Mouse (Mus musculus) liver, embryonic 13.5 days (tissue): ENCODE measurements at regions not wholly inside any gene's neighbourhood (a gene's known extent, or its start where the extent isn't known, plus 50 kb on each side); places are given as distances from the start of the nearest gene placed in this dataset.
"Not testable (repeated sequence)": the region's sequence is repeated elsewhere in the genome, so short reads cannot be mapped to it uniquely, and the experiment has no call there.

Experiments used
- ATAC-seq: fragments of 200-750 bp; cut with Nextera tagmentation; 2 replicates; pipeline ENCODE4 v1.8.0; 2017; ENCODE audit warnings: low read depth, mild to moderate bottlenecking, moderate number of reproducible peaks, moderate library complexity
- DNase-seq: peaks from one replicate; pipeline ENCODE4 v3.0.0; 2022
- H3K27ac ChIP-seq: fragments of 300-500 bp; sonication (generic); 2 replicates; pipeline ENCODE4 v1.5.1; 2015; ENCODE audit warnings: moderate library complexity, mild to moderate bottlenecking, inconsistent platforms
- H3K27me3 ChIP-seq: fragments of 300-500 bp; sonication (generic); 2 replicates; pipeline ENCODE4 v1.6.1; 2015; ENCODE audit warnings: mild to moderate bottlenecking, inconsistent platforms
- H3K36me3 ChIP-seq: fragments of 300-500 bp; sonication (generic); 2 replicates; pipeline ENCODE4 v1.6.1; 2015; ENCODE audit warnings: mild to moderate bottlenecking, inconsistent platforms
- H3K4me1 ChIP-seq: fragments of 300-500 bp; sonication (generic); replicated peaks from 2 replicates; pipeline ENCODE4 v1.6.1; 2015; ENCODE audit warnings: inconsistent platforms
- H3K4me2 ChIP-seq: fragments of 300-500 bp; sonication (generic); 2 replicates; pipeline ENCODE4 v1.6.1; 2015; ENCODE audit warnings: inconsistent platforms, mild to moderate bottlenecking, moderate library complexity
- H3K4me3 ChIP-seq: fragments of 300-500 bp; sonication (generic); replicated peaks from 2 replicates; pipeline ENCODE4 v1.5.1; 2015; ENCODE audit warnings: mild to moderate bottlenecking, inconsistent platforms
- H3K9ac ChIP-seq: fragments of 300-500 bp; sonication (generic); 2 replicates; pipeline ENCODE4 v1.6.1; 2015; ENCODE audit warnings: mild to moderate bottlenecking, inconsistent platforms
- H3K9me3 ChIP-seq: fragments of 300-500 bp; sonication (generic); replicated peaks from 2 replicates; pipeline ENCODE4 v1.6.1; 2016; ENCODE audit warnings: inconsistent platforms
- WGBS: fragments of 180-500 bp; shearing (Covaris S2); methylation state at CpG from one replicate; pipeline ENCODE4 v1.1.7; 2015; ENCODE audit not compliant: insufficient replicate concordance; 5-methylcytosine and 5-hydroxymethylcytosine counted together

DNA sequence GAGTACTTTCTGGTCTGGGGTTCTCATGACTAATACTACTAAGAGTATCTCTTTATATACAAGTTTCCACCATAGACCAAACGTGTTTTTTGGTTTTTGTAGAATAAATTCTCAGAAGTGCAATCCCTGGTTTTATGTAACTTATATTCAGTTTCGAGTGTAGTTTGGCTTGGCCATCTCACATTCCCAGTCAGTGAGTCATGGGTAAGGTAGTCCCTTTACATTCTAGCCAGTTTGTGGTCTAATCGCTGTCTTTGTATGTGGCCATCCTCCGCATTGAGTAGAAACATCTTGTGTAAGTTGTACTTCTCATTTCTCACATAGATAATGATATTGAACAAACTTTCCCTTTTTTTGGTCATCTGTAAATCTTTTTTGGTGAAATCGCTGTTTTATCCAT, 88.3 kb downstream of the Anxa5 start:
- no peak overlapping the region for H3K4me2 ChIP-seq
- H3K9ac ChIP-seq = no peak overlapping the region
- DNase-seq = no peak
- ATAC-seq = no peak
- no peaks in the 10 kb centered on the region for H3K4me1 ChIP-seq
- H3K27me3 ChIP-seq = no peaks in the 10 kb centered on the region
- H3K9me3 ChIP-seq = no peaks in the 10 kb centered on the region
- 65% methylated on average over 5 of the region's 5 CpGs for WGBS
- no peaks in the 10 kb centered on the region for H3K36me3 ChIP-seq
- no peak overlapping the region for H3K27ac ChIP-seq
- no peak overlapping the region for H3K4me3 ChIP-seq

DNA sequence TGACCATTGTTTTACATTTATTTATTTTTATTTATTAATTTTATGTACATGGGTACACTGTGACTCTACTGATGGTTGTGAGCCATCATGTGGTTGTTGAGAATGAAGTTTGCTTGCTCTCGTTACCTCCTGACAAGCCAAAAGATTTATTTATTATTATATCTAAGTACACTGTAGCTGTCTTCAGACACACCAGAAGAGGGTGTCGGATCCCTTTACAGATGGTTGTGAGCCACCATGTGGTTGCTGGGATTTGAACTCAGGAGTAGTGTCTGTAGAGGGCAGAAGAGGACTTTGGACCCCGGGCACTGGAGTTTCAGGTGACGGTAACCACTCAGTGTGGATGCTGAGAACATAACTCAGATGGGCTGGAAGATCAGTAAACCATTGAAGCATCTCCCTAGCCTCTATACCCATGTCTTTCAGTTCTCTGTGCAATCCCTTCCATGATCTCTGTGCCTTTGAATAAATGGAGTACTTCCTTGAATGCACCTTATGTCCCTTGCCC, 92.2 kb downstream of the Anxa5 start:
- ATAC-seq (no peak), DNase-seq (no peak)
- WGBS = 72% methylated on average over 4 of the region's 4 CpGs
- Histone ChIP-seq H3K36me3 (no peaks in the 10 kb centered on the region), H3K4me3 (no peak overlapping the region), H3K27ac (no peak overlapping the region), H3K4me2 (no peak overlapping the region), H3K9me3 (no peaks in the 10 kb centered on the region), H3K9ac (no peak overlapping the region), H3K4me1 (no peaks in the 10 kb centered on the region), H3K27me3 (no peaks in the 10 kb centered on the region)

DNA sequence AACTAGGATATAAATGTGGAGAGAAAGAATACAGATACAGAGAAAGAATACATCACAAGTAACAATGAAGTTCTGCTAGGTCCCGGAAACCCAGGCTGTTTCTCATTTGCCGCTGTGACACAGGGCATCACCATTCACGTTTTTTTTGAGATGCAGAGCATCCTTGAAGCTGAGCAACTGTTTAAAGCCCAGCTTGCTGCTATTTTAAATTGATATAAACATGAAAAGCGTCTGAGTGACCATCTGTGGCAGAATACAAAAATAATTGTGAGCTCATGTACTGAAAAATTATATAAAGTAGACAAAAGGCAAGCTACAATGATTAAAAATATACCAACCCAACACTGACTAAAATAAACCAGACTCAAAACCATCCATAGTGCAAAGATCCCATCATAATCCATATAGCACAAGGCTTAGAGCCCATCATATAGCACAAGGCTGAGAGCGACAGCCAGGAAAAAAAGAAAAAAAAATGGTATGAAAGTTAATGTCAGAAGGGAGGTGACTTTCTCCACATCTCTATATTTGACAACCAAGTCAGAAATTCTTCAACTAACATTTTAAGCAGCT, 94.0 kb downstream of the Anxa5 start:
- no peaks in the 10 kb centered on the region for H3K36me3 ChIP-seq
- WGBS = 56% methylated on average over 5 of the region's 5 CpGs

DNA sequence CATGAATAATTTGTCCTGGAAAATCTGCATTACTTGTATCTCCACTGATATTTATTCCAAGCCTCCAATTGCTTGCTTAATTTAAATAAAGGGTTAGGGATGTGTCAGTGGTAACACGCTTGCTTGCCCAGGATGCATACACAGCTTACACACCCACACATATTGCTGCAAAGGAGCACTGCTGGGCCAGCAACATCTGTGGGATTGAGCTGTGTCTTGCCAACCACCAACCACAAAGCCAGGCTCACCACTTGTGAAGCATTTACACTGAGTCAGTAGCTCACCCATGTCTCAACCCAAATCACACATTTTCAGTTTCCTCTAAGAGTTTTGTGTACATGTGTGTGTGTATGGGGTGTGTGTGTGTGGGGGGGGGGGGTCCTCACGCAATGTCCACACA, 100.0 kb downstream of the Anxa5 start:
- no peaks in the 10 kb centered on the region for H3K4me1 ChIP-seq
- H3K9me3 ChIP-seq = no peaks in the 10 kb centered on the region
- H3K36me3 ChIP-seq = no peaks in the 10 kb centered on the region
- H3K9ac ChIP-seq = no peak overlapping the region
- no peak overlapping the region for H3K27ac ChIP-seq
- no peaks in the 10 kb centered on the region for H3K27me3 ChIP-seq
- WGBS = 50% methylated on average over 2 of the region's 2 CpGs
- DNase-seq (no peak), ATAC-seq (no peak)
- no peak overlapping the region for H3K4me2 ChIP-seq
- H3K4me3 ChIP-seq = no peak overlapping the region

More for the DNA sequence above, 94.0 kb downstream of the Anxa5 start:
- H3K9ac ChIP-seq = no peak overlapping the region
- ATAC-seq (no peak), DNase-seq (no peak)
- no peaks in the 10 kb centered on the region for H3K4me1 ChIP-seq
- H3K4me3 ChIP-seq = no peak overlapping the region
- no peak overlapping the region for H3K4me2 ChIP-seq
- no peaks in the 10 kb centered on the region for H3K27me3 ChIP-seq
- H3K9me3 ChIP-seq = no peaks in the 10 kb centered on the region
- no peak overlapping the region for H3K27ac ChIP-seq

DNA sequence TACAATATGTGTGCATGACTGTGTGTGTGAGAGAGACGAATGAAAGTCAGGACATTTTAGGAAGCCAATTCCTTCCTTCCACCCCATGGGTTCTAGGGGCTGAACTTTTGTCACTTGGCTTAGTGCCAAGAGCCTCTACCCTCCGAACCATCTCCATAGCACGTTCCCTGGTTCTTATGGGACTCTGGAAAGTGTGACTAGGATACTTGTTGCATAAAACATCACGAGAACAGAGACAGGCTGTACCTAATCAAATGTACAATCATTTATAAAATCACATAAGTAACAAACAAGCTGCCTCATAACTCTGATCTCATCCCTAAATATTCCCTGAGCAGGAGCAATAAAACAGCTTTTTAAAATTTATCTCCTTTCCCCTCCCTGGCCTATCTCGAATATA, 100.8 kb downstream of the Anxa5 start:
- Histone ChIP-seq H3K4me2 (no peak overlapping the region), H3K4me3 (no peak overlapping the region), H3K4me1 (no peaks in the 10 kb centered on the region), H3K9me3 (no peaks in the 10 kb centered on the region), H3K27ac (no peak overlapping the region), H3K9ac (no peak overlapping the region), H3K36me3 (no peaks in the 10 kb centered on the region), H3K27me3 (no peaks in the 10 kb centered on the region)
- no peak for ATAC-seq
- WGBS = 45% methylated on average over 5 of the region's 5 CpGs
- DNase-seq = no peak

DNA sequence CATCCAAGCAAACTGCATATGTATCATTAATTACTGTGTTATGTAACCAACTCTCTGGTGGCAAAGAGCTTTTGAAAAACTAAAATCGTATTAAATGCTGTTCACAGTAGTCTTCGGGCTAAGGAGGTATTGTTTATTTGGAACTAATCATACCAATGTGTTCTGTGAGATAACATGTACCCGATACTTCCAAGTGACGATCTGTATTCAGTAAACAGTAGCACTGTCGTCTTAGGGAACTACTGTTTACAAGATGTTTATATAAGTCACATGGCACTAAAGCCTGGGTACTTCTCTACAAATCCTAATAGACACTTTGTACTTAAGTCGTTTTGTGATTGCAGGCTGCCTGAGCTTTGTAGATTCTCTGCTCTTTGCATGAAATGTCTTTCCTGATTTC, 114.8 kb downstream of the Anxa5 start:
- no peak for DNase-seq
- no peak for ATAC-seq
- no peak overlapping the region for H3K4me2 ChIP-seq
- no peak overlapping the region for H3K9ac ChIP-seq
- H3K4me3 ChIP-seq = no peak overlapping the region
- H3K27ac ChIP-seq = no peak overlapping the region
- no peaks in the 10 kb centered on the region for H3K9me3 ChIP-seq
- no peaks in the 10 kb centered on the region for H3K4me1 ChIP-seq
- WGBS = 49% methylated on average over 6 of the region's 6 CpGs
- no peaks in the 10 kb centered on the region for H3K27me3 ChIP-seq
- no peaks in the 10 kb centered on the region for H3K36me3 ChIP-seq

DNA sequence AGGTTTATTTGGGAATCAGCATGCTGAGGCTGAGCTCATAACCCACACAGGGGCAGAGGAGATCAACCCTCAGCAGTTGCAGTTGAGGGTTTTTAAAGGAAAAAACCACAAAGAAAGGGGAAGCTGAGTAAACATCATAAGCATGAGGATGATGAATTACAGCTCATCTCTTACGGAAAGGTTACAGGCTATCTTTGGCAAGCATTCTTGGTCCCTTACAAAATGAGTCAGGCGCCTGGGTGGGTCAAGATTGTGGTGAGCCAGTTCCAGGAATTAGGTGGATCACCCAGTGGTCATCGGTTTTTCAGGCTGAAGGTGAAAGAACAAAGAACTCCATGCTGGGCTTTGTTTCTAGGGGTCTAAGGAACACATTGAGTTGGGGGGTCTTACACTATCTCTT, 121.5 kb downstream of the Anxa5 start:
- 55% methylated on average over 3 of the region's 3 CpGs for WGBS
- not testable (repeated sequence) for ATAC-seq, H3K4me3 ChIP-seq, H3K9ac ChIP-seq, H3K9me3 ChIP-seq, H3K36me3 ChIP-seq, DNase-seq, H3K27me3 ChIP-seq, H3K4me2 ChIP-seq, H3K4me1 ChIP-seq, H3K27ac ChIP-seq

DNA sequence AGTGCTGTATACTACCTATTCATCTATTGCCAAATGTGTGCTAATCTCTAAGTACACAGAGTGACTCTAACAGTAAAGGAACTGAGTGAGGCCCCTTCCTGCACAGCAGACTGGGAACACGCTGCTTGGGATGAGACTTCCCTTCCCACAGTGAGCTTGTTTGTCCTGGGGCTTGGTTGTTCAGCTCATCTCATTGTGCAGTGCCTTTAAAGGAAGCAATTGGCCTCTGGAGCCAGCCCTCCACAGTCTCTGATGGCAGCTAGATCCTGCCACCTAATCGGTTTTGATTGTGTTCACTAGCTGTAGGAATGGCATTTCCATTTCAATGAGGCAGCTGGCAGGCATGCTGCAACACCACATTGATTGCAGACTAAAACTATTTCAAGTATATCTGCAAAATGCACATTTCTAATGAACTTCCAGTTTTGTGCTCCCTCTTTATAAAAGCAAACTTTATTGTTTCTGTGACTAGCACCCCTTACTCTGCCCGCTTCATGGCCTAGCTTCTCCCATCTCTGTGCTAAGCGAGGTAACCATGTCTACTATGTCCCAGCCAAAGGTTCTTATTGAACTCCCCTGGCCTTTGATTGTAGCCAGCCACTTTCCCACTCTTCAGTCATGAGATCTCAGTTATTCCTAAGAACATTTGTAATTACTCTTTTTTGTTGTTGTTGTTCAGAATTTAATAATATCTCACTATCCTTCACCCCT, 123.5 kb downstream of the Anxa5 start:
- Histone ChIP-seq H3K27me3 (no peaks in the 10 kb centered on the region), H3K9ac (no peak overlapping the region), H3K9me3 (no peaks in the 10 kb centered on the region), H3K4me2 (no peak overlapping the region), H3K27ac (no peak overlapping the region), H3K4me3 (no peak overlapping the region), H3K36me3 (no peaks in the 10 kb centered on the region), H3K4me1 (no peaks in the 10 kb centered on the region)
- ATAC-seq (no peak), DNase-seq (no peak)
- 40% methylated on average over 4 of the region's 4 CpGs for WGBS

DNA sequence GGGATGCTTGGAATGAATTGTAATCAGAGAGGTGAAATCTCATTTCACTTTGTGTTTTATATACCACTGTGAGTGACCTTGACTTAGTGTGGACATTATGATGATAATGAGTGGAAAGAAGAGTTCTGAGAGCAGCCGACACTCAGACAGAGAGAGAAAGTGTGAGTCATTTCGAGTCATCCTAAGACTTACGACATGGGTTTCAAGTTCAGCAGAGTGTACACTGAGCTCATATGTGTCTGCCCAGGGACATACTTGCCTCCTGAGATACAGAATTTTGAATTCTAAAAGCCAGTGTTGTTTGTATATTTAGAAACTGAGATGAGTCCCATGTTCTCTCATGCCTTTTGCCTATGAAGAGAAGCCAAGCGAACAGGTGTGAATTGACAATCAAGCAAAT, 126.6 kb downstream of the Anxa5 start:
- Histone ChIP-seq H3K27ac (no peak overlapping the region), H3K4me2 (no peak overlapping the region), H3K4me1 (no peaks in the 10 kb centered on the region), H3K9me3 (no peaks in the 10 kb centered on the region), H3K27me3 (no peaks in the 10 kb centered on the region), H3K9ac (no peak overlapping the region), H3K4me3 (no peak overlapping the region), H3K36me3 (no peaks in the 10 kb centered on the region)
- no peak for DNase-seq
- WGBS = 70% methylated on average over 4 of the region's 4 CpGs
- ATAC-seq = no peak

DNA sequence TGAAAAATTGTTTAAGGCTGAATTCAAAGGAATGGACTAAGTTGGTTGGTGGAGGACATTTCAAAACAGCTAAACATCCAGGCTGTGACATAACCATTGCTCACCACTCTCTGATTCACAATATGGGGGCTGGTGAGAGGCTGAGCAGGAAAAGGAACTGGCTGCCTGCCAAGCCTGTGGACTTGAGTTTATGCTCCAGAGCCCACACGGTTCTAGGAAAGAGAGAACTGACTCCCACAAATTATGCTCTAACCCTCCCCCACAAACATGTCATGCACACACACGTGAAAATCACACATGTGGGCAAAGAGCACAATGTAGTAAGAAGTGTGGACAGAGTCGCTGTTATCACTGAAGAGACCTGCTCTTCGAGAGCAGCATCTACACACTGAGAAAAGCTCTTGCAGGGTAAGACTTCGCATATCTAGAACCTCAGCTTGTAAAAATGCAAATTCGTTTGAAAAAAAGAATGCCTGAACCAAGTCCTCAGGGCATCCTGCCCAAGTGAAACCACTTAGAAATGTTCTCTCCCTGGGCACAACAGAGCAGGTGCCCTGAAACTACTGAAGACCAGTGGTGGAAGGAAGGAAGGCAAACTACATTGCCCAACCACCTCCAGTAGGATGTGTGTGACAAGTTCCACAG, 118.9 kb upstream of the Qrfpr start:
- 48% methylated on average over 6 of the region's 6 CpGs for WGBS
- Histone ChIP-seq H3K4me1 (no peaks in the 10 kb centered on the region), H3K4me3 (no peak overlapping the region), H3K36me3 (no peaks in the 10 kb centered on the region), H3K27me3 (no peaks in the 10 kb centered on the region), H3K4me2 (no peak overlapping the region), H3K9me3 (no peaks in the 10 kb centered on the region), H3K9ac (no peak overlapping the region), H3K27ac (no peak overlapping the region)
- DNase-seq = no peak
- ATAC-seq = no peak

DNA sequence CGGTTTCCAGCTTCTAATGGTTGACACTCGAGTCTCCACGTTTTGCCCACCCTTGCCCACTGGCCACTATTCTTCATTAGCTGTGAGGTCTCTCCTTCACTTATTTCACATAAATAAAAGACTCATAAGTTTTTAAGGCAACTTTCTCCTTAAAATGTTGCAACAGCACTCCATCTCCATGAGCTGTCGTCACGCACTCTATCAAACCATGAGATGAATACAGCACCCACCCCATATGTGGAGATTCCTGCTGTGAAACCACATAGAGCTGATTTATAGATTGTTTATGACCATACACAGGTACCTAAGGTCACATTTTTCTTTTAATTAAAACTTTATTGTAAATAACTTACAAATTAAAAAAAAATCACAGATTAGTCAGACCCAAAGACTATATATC, 117.5 kb upstream of the Qrfpr start:
- no peak for DNase-seq
- no peak for ATAC-seq
- no peaks in the 10 kb centered on the region for H3K27me3 ChIP-seq
- 67% methylated on average over 5 of the region's 5 CpGs for WGBS
- H3K9ac ChIP-seq = no peak overlapping the region
- no peak overlapping the region for H3K4me3 ChIP-seq
- no peak overlapping the region for H3K27ac ChIP-seq
- H3K9me3 ChIP-seq = no peaks in the 10 kb centered on the region
- H3K4me2 ChIP-seq = no peak overlapping the region
- H3K4me1 ChIP-seq = no peaks in the 10 kb centered on the region
- H3K36me3 ChIP-seq = no peaks in the 10 kb centered on the region

DNA sequence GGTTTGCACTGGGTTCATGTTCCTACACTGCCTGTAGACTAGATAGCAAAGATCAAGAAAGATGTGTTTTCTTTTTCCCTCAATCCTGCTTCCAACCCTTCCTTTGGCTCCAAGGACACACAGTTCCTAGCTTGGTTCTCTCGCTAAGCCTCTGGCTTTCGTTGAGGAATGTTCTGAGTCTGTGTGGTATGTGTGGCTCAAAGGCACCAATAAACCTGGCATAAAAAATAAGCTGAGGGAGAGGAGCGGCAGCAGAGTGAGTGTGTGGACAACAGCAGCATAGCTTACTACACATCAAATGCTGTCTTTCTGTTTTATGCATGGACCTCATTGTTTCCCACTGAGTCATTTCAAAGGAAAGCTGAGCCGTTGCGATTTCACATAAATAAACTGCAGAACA, 112.2 kb upstream of the Qrfpr start:
- H3K9ac ChIP-seq = no peak overlapping the region
- no peak overlapping the region for H3K4me2 ChIP-seq
- DNase-seq (no peak), ATAC-seq (no peak)
- no peak overlapping the region for H3K4me3 ChIP-seq
- H3K4me1 ChIP-seq = no peaks in the 10 kb centered on the region
- H3K9me3 ChIP-seq = no peaks in the 10 kb centered on the region
- H3K36me3 ChIP-seq = no peaks in the 10 kb centered on the region
- H3K27ac ChIP-seq = no peak overlapping the region
- WGBS = 76% methylated on average over 5 of the region's 5 CpGs
- H3K27me3 ChIP-seq = no peaks in the 10 kb centered on the region
